Mouse (Mus musculus) adrenal gland, postnatal 14 days (tissue): ENCODE measurements around the gene A3galt2. TPM values are rescaled to one million over a fixed set of nuclear protein-coding genes. Genes with fewer than 3 reads are reported as not detected.

Experiments
- DNase-seq: peaks from one replicate; pipeline ENCODE4 v3.0.0; 2021; ENCODE audit warnings: mixed read lengths
- total RNA-seq: library from RNA; stranded (reverse); gene quantifications from 2 replicates; pipeline ENCODE4 v1.2.3, GENCODE M21; 2021

Gene A3galt2
- total RNA-seq, 1 experiment from 2014 or later = 0.26 TPM

- peak; percentile 3 for DNase-seq
Observed at GRCm38 (mm10) chr4:128753571-128753970, 1.6 kb upstream of the A3galt2 start.

- peak; percentile 3 for DNase-seq
Observed at GRCm38 (mm10) chr4:128755900-128756299, 736 bp downstream of the A3galt2 start.

- no peak for DNase-seq
Observed at GRCm38 (mm10) chr4:128759214-128759613, 4.0 kb downstream of the A3galt2 start.

- DNase-seq = no peak
Observed at GRCm38 (mm10) chr4:128760029-128760428, 4.9 kb downstream of the A3galt2 start.

- DNase-seq = no peak
Observed at GRCm38 (mm10) chr4:128766929-128767328, 11.8 kb downstream of the A3galt2 start.

- DNase-seq = peak; percentile 53
Observed at GRCm38 (mm10) chr4:128768120-128768519, 13.0 kb downstream of the A3galt2 start.

DNA sequence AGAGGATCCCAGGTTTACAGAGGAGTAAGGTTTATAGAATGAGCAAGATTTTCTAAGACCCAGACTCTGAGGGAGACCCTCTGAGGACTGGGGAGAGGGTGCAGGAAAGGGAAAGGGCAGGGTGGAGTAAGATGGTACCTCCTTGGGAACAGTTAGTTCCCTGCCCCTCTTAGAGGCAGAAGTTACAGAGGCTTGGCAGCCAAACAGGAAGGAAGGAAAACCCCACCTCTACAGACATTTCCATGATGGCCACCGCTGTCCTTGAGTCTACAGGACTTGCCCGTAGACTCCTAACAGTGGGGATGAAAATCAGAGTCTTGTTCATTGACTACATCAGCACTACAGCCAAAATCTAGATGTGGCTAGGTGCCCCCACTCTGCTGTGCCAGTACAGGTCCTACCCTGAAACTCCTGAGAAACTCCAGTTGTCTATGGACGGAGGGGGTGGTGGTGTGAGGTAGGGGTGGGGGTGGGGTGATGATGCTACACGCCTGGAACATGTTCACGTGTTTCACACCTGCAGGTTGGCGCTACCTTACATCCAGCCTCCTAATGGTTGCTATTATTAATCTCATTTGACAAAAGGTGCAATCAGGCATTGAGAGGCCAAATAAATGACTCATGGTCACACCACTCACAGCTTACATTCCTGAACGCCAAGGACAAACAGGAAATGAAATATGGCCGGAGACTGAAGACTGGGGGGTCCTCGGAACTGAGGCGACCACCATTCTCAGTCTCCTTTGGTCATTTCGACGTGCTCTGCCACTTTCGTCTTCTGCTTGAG is 14.6 kb downstream of the A3galt2 start:
- DNase-seq = no peak

- no peak for DNase-seq
Observed at GRCm38 (mm10) chr4:128770698-128771097, 15.5 kb downstream of the A3galt2 start.

DNA sequence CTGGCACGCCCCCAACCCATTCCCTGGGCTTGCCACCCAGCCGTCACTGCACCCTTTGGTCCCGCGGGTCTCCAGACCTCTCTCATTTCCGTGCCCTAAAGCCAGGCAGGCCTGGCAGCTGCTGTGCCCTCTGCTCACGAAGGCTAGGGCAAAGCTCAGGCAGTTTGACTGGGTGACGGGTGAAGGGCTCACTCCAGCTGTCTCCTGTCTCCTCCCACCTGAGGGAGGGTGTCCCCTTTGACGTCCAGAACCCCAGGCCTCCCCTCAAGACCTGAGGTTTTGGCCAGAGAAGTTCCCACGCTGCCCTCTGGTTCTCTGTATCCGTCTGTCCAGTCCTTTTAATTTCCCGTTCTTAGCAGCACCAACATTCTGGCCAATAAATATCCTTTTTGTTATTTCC is 18.7 kb downstream of the A3galt2 start:
- no peak for DNase-seq

GRCm38 (mm10) chr4:128774467-128774866 is 19.3 kb downstream of the A3galt2 start:
- peak; percentile 64 for DNase-seq

GRCm38 (mm10) chr4:128776568-128777289 is 21.6 kb downstream of the A3galt2 start:
- peak; percentile 87 for DNase-seq

DNA sequence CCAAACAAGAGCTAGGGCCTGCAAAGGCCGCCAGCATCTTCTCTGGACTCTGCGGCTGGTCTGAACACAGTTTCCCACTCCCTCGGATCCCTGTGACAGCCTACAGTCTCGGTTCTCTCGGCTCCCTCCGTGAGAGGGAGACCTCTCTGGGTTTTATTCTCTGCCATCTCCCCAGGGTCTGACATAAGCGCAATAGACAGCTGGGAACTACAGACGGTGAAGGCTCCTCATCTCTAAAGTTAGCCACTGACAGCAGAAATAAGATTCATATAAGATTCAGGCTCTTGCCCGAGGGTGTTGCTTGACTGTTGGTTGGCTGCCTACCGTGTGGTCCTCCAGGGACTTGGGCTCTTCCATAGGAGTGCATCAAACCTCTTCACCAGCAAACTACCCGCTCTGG is 22.4 kb downstream of the A3galt2 start:
- no peak for DNase-seq

- DNase-seq = no peak
Observed at GRCm38 (mm10) chr4:128782037-128782436, 26.9 kb downstream of the A3galt2 start.

DNA sequence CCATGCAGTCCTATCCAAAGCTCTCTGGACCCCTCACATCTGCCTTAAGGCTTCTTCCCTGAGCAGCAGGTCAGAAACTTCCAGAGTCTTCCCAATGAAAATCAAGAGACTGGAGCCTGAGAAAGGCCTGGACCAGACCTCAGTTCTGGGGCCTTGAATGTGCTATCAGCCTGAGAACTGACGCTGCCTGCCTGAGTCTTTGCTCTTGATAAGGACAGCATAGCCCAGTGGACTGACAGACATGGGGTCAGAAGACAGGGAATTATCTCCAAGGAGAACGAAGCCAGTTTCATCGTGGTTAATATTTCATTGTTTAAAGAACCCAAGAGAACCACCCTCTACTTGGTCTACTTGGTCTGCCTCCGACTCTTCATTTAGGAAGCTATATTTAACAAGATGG is 27.5 kb downstream of the A3galt2 start:
- DNase-seq = no peak

DNA sequence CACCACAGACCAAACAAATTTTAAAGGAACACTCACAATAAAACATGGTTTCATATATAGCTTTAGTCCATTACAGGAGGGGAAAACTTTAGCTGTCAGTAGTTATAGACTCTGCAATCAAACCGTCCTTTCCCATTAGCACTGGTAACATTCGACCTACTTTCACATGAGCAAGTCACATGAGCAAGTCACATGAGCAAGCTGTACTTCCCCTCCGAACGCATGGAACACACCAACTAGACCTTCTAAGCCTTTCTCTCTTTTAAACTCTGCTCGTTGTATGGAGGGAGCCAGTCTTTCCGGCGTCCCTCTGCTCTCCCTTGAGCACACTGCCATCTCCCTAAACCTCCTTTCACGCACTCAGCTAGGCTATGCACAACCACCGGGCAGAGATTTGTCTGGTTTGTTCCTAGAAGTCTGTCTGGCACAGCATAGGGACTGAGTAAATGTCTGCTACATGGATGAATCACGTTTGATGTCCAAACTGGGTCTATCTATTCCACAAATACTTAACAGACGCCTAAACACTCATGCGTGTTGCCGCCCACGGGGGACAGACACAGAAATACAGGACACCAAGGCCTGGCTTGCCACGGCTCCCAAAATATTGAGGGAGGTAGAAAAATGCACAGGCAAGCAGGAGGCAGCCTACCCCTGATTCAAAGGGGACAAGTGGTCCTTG is 29.9 kb downstream of the A3galt2 start:
- no peak for DNase-seq

DNA sequence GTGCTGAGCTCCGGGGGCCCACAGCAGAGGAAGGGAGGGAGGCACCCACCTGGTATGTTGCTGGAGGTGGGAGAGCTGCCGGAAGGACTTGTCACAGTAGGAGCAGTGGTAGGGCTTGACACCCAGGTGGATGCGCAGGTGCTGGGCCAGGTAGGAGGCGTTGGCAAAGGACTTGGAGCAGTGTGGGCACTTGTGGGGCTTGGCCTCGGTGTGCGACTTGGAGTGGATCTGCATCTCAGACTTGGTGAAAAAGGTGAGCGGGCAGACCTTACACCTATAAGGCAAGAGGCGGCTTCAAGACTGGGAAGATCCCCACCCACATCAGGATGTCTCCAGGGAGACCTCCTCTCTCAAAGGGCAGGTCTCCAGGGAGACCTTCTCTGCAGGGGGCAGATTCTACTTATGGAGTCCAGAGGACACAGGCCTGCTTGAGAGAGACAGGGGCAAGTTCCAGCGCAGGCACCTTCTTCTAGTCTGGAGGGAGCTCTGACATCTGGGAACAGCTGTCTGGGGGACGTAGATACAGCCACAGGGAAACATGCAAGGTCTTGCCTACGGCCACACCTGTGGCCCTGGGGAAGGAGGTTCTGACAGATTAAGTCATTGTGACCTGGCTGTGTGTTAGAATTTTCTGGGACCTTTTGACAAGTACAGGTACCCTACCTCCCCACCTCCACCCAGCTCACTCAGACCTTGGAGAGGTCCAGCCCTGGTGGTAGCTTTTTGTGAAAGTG is 30.9 kb downstream of the A3galt2 start:
- DNase-seq = no peak

DNA sequence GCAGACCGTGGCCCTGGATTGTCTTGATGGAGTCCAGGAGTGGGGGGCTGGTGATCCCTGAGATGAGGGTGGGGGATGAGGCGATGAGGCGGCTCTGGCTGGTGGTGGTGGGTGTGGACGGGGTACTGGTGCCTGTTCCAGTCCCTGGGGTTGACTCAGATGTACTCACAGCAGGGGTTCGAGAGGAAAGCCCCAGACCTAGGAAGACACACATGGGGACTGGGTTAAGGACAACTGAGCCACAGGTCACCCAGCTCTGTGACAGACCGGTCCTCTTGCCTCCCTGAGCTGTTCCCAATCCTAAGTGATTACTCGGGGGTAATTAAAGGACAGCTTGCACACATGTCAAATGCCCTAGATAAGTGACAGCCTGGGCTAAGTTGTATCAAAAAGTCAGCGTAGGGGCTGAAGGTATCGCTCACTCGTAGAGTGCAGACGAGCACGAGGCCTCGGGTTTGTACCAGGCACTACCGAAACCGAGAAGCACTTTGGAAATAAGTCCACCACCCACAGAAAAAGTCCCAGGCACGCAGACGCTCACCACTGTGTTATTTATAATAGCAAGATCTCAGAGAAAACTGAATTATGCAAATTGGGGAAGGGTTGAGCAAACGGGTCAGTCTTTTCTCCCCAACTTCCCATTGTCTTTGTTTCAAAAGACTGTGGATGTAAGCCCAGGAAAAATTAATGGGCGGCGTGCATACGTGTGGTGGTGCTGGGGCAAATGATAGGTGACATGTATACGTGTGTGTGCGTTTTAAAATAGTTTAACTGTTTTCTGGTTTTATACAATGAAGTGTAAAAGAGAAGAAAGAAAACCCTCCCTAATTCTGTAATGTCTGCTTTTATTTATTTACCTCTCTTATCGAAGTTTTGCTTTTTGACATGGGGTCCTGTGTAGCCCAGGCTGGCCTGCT is 32.1 kb downstream of the A3galt2 start:
- no peak for DNase-seq

DNA sequence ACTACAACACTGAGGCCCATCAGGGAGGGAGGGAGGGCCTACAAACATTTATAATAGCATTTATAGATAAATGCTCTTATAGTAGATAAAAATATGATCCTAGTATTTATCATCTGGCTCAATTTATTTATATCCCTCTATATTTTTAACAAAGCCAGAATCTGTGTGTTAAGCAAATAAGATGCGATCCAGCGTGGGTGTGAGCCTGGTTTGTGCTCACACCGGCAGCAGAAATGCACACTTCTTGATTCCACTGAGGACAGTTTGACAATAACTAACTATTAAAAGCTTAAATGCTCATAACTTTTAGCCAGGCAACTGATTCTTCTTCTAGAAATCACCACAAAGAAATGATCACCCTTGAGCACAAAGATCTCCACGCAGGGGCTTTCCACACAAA is 32.9 kb downstream of the A3galt2 start:
- DNase-seq = no peak

DNA sequence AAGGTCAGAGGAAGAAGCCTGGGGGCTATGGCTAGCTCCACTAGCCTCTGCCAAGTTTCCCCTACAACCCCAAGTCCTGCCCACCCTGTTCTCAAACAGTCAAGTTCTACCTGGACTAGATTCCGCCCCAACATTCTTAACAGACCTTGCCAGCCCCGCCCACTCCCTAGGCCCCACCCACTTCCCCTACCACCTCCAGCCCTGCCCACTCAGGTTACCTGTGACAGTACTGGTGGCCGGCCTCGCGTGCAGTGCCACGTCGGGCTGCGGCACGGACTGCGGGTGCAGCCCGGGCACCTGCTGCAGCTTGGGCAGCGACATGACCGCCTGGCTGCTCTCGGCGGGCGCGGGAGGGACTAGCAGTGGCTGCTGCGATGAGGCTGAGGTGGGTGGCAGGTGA is 34.5 kb downstream of the A3galt2 start:
- DNase-seq = no peak

GRCm38 (mm10) chr4:128793710-128794109 is 38.5 kb downstream of the A3galt2 start:
- peak; percentile 90 for DNase-seq

GRCm38 (mm10) chr4:128794198-128794597 is 39.0 kb downstream of the A3galt2 start:
- DNase-seq = peak; percentile 47
